Mouse (Mus musculus) forebrain, postnatal 0 days (tissue): ENCODE data around the gene Atf5. TPM values are rescaled to one million over a fixed set of nuclear protein-coding genes. Genes with fewer than 3 reads are reported as not detected.

ENCODE experiments used
- ATAC-seq: fragments of 200-750 bp; cut with Nextera tagmentation; 2 replicates; pipeline ENCODE4 v1.8.0; 2017; ENCODE audit warnings: mild to moderate bottlenecking, moderate library complexity
- DNase-seq: peaks from one replicate; pipeline ENCODE4 v3.0.0-alpha.2; 2015
- H3K27ac ChIP-seq: fragments of 300-500 bp; sonication (generic); 2 replicates; pipeline ENCODE4 v1.5.1; 2014; ENCODE audit warnings: low read depth, mild to moderate bottlenecking, antibody characterized with exemption, low read length, moderate library complexity, mixed read lengths
- H3K27me3 ChIP-seq: fragments of 300-500 bp; sonication (generic); 2 replicates; pipeline ENCODE4 v1.6.1; 2014; ENCODE audit warnings: mild to moderate bottlenecking, low read length, mixed read lengths; ENCODE audit not compliant: insufficient read depth
- H3K36me3 ChIP-seq: fragments of 300-500 bp; sonication (generic); 2 replicates; pipeline ENCODE4 v1.6.1; 2014; ENCODE audit warnings: mild to moderate bottlenecking, moderate library complexity; ENCODE audit not compliant: insufficient read depth
- H3K4me1 ChIP-seq: fragments of 300-500 bp; sonication (generic); 2 replicates; pipeline ENCODE4 v1.6.1; 2014; ENCODE audit warnings: antibody characterized with exemption; ENCODE audit not compliant: insufficient read depth
- H3K4me2 ChIP-seq: fragments of 300-500 bp; sonication (generic); 2 replicates; pipeline ENCODE4 v1.6.1; 2014; ENCODE audit warnings: low read depth, mild to moderate bottlenecking, moderate library complexity
- H3K4me3 ChIP-seq: fragments of 300-500 bp; sonication (generic); 2 replicates; pipeline ENCODE4 v1.5.1; 2014; ENCODE audit warnings: low read depth, low read length, mixed read lengths
- H3K9ac ChIP-seq: fragments of 300-500 bp; sonication (generic); 2 replicates; pipeline ENCODE4 v1.6.1; 2014; ENCODE audit warnings: mild to moderate bottlenecking
- H3K9me3 ChIP-seq: fragments of 300-500 bp; sonication (generic); 2 replicates; pipeline ENCODE4 v1.6.1; 2016; ENCODE audit warnings: low read length
- CTCF ChIP-seq: sonication (generic); IDR thresholded peaks from 2 replicates; pipeline ENCODE4 v1.5.1; 2016; ENCODE audit warnings: antibody characterized with exemption, control low read depth, low read depth
- WGBS: fragments of 180-500 bp; shearing (Covaris S2); extraction: QIAGEN DNeasy Blood & Tissue Kit; methylation state at CpG from one replicate; pipeline ENCODE4 v1.1.7; 2014; 5-methylcytosine and 5-hydroxymethylcytosine counted together
- polyA plus RNA-seq: library from polyadenylated mRNA; unstranded; fragments of >200 nt; fragmentation: Nextera tagmentation; extraction: Ambion mirVana; gene quantifications from 2 replicates; pipeline ENCODE4 v1.2.1, GENCODE M21; 2015
- total RNA-seq: library from RNA; depleted of rRNA; stranded (reverse); fragments of >200 nt; gene quantifications from 2 replicates; pipeline ENCODE4 v1.2.3, GENCODE M21; 2014

The Atf5 gene
- total and polyA plus RNA-seq, 2 experiments from 2014 or later = 4.7 to 15.9 TPM

- peak within 1 kb of the TSS; percentile 89 for H3K4me3 ChIP-seq
- peak; percentile 100 for DNase-seq
- 2% methylated on average over 58 of the region's 62 CpGs for WGBS
- H3K4me2 ChIP-seq = peak within 1 kb of the TSS; percentile 58
- H3K9ac ChIP-seq = peak within 1 kb of the TSS; percentile 92
- H3K36me3 ChIP-seq = 0 out of 2 replicates have a peak, but pooled peaks cover 4% of the 10 kb centered on the region
- peaks cover 21% of the 10 kb centered on the region for H3K4me1 ChIP-seq
- peak within 1 kb of the TSS; percentile 93 for H3K27ac ChIP-seq
- H3K27me3 ChIP-seq = no peaks in the 10 kb centered on the region
- H3K9me3 ChIP-seq = no peaks in the 10 kb centered on the region
- TF ChIP-seq CTCF = no peak
- peak; percentile 92 for ATAC-seq
Measured at GRCm38 (mm10) chr7:44815721-44816469, 563 bp downstream of the Atf5 start, which contains the start of the genes Nup62 and Il4i1. Nup62 (plus strand) TSS chr7:44816088. Il4i1 (plus strand) TSS chr7:44816387.

GRCm38 (mm10) chr7:44814952-44815553 is 1.4 kb downstream of the Atf5 start:
- TF ChIP-seq CTCF = no peak
- no peaks in the 10 kb centered on the region for H3K9me3 ChIP-seq
- peak overlapping the region; percentile 93 for H3K27ac ChIP-seq
- no peak for DNase-seq
- H3K4me1 ChIP-seq = peaks cover 21% of the 10 kb centered on the region
- H3K4me2 ChIP-seq = peak overlapping the region; percentile 41
- peak overlapping the region; percentile 89 for H3K4me3 ChIP-seq
- H3K9ac ChIP-seq = no peak overlapping the region
- H3K27me3 ChIP-seq = no peaks in the 10 kb centered on the region
- 22% methylated on average over 14 of the region's 14 CpGs for whole genome bisulfite sequencing
- ATAC-seq = no peak
- 0 out of 2 replicates have a peak, but pooled peaks cover 4% of the 10 kb centered on the region for H3K36me3 ChIP-seq

- no peak for ATAC-seq
- no peak overlapping the region for H3K9ac ChIP-seq
- peaks cover 21% of the 10 kb centered on the region for H3K4me1 ChIP-seq
- DNase-seq = no peak
- H3K36me3 ChIP-seq = 0 out of 2 replicates have a peak, but pooled peaks cover 4% of the 10 kb centered on the region
- no peaks in the 10 kb centered on the region for H3K27me3 ChIP-seq
- H3K27ac ChIP-seq = no peak overlapping the region
- no peak overlapping the region for H3K4me3 ChIP-seq
- WGBS = 97% methylated on average over 4 of the region's 4 CpGs
- H3K4me2 ChIP-seq = no peak overlapping the region
- H3K9me3 ChIP-seq = no peaks in the 10 kb centered on the region
- no peak for TF ChIP-seq CTCF
Measured at GRCm38 (mm10) chr7:44814423-44814822, 2.0 kb downstream of the Atf5 start.

- DNase-seq = no peak
- no peak overlapping the region for H3K4me3 ChIP-seq
- H3K9ac ChIP-seq = no peak overlapping the region
Measured at GRCm38 (mm10) chr7:44813985-44814384, 2.5 kb downstream of the Atf5 start.

GRCm38 (mm10) chr7:44812651-44813325 is 3.7 kb downstream of the Atf5 start:
- 95% methylated on average over 20 of the region's 20 CpGs for WGBS
- DNase-seq (no peak), ATAC-seq (no peak)
- Histone ChIP-seq H3K9me3 (no peaks in the 10 kb centered on the region), H3K36me3 (0 out of 2 replicates have a peak, but pooled peaks cover 4% of the 10 kb centered on the region), H3K4me3 (no peak overlapping the region), H3K4me1 (peaks cover 12% of the 10 kb centered on the region), H3K27ac (no peak overlapping the region), H3K9ac (no peak overlapping the region), H3K27me3 (no peaks in the 10 kb centered on the region), H3K4me2 (no peak overlapping the region)
- no peak for TF ChIP-seq CTCF

More at GRCm38 (mm10) chr7:44813985-44814384, 2.5 kb downstream of the Atf5 start:
- ATAC-seq = no peak
- Histone ChIP-seq H3K9me3 (no peaks in the 10 kb centered on the region), H3K27me3 (no peaks in the 10 kb centered on the region), H3K36me3 (0 out of 2 replicates have a peak, but pooled peaks cover 4% of the 10 kb centered on the region), H3K4me1 (peaks cover 21% of the 10 kb centered on the region), H3K27ac (no peak overlapping the region), H3K4me2 (no peak overlapping the region)
- no peak for TF ChIP-seq CTCF
- WGBS = 96% methylated on average over 3 of the region's 3 CpGs

- DNase-seq (no peak), ATAC-seq (no peak)
- 90% methylated on average over 7 of the region's 7 CpGs for WGBS
- no peaks in the 10 kb centered on the region for H3K27me3 ChIP-seq
- no peak for TF ChIP-seq CTCF
- H3K9me3 ChIP-seq = no peaks in the 10 kb centered on the region
- H3K4me1 ChIP-seq = 0 out of 2 replicates have a peak, but pooled peaks cover 4% of the 10 kb centered on the region
- no peak overlapping the region for H3K27ac ChIP-seq
- 0 out of 2 replicates have a peak, but pooled peaks cover 4% of the 10 kb centered on the region for H3K36me3 ChIP-seq
- H3K9ac ChIP-seq = no peak overlapping the region
- no peak overlapping the region for H3K4me3 ChIP-seq
- H3K4me2 ChIP-seq = no peak overlapping the region
Measured at GRCm38 (mm10) chr7:44810819-44811557, 5.5 kb downstream of the Atf5 start.
